Mouse (Mus musculus) forebrain, embryonic 11.5 days (tissue): Measurements from ENCODE around the gene Rbp2. TPM values are rescaled to one million over a fixed set of nuclear protein-coding genes. Genes with fewer than 3 reads are reported as not detected.

Experiments
- ATAC-seq: fragments of 200-750 bp; cut with Nextera tagmentation; replicated peaks from 2 replicates; pipeline ENCODE4 v1.8.0; 2017; ENCODE audit warnings: moderate TSS enrichment; ENCODE audit not compliant: low FRiP score
- DNase-seq: peaks from one replicate; pipeline ENCODE4 v3.0.0-alpha.2; 2017; ENCODE audit warnings: low spot score
- H3K27ac ChIP-seq: fragments of 300-500 bp; sonication (generic); 2 replicates; pipeline ENCODE4 v1.5.1; 2014; ENCODE audit warnings: low read depth, low read length
- H3K27me3 ChIP-seq: fragments of 300-500 bp; sonication (generic); 2 replicates; pipeline ENCODE4 v1.6.1; 2014; ENCODE audit warnings: mild to moderate bottlenecking, low read length, mixed read lengths; ENCODE audit not compliant: control insufficient read depth, insufficient read depth
- H3K36me3 ChIP-seq: fragments of 300-500 bp; sonication (generic); 2 replicates; pipeline ENCODE4 v1.6.1; 2014; ENCODE audit warnings: mild to moderate bottlenecking, low read length, moderate library complexity, mixed read lengths; ENCODE audit not compliant: control insufficient read depth, insufficient read depth
- H3K4me1 ChIP-seq: fragments of 300-500 bp; sonication (generic); replicated peaks from 2 replicates; pipeline ENCODE4 v1.6.1; 2014; ENCODE audit warnings: low read length, mixed read lengths; ENCODE audit not compliant: control insufficient read depth, insufficient read depth
- H3K4me2 ChIP-seq: fragments of 300-500 bp; sonication (generic); 2 replicates; pipeline ENCODE4 v1.6.1; 2014; ENCODE audit warnings: low read depth, mild to moderate bottlenecking, low read length, moderate library complexity, mixed read lengths; ENCODE audit not compliant: severe bottlenecking
- H3K4me3 ChIP-seq: fragments of 300-500 bp; sonication (generic); 2 replicates; pipeline ENCODE4 v1.5.1; 2014; ENCODE audit warnings: low read depth, low read length
- H3K9ac ChIP-seq: fragments of 300-500 bp; sonication (generic); 2 replicates; pipeline ENCODE4 v1.6.1; 2014; ENCODE audit warnings: low read length
- H3K9me3 ChIP-seq: fragments of 300-500 bp; sonication (generic); 2 replicates; pipeline ENCODE4 v1.6.1; 2016; ENCODE audit warnings: low read length, mixed read lengths; ENCODE audit not compliant: control insufficient read depth
- WGBS: fragments of 180-500 bp; shearing (Covaris S2); extraction: QIAGEN DNeasy Blood & Tissue Kit; methylation state at CpG from one replicate; pipeline ENCODE4 v1.1.7; 2014; 5-methylcytosine and 5-hydroxymethylcytosine counted together
- polyA plus RNA-seq: library from polyadenylated mRNA; unstranded; fragments of >200 nt; fragmentation: Nextera tagmentation; extraction: Ambion mirVana; gene quantifications from 2 replicates; pipeline ENCODE4 v1.2.1, GENCODE M21; 2014

Gene Rbp2
- not detected in 2 replicates for polyA plus RNA-seq

- Histone ChIP-seq H3K9me3 (no peaks in the 10 kb centered on the region), H3K9ac (no peak within 1 kb of the TSS), H3K4me2 (no peak within 1 kb of the TSS), H3K36me3 (no peaks in the 10 kb centered on the region), H3K27ac (no peak within 1 kb of the TSS), H3K27me3 (no peaks in the 10 kb centered on the region), H3K4me3 (no peak within 1 kb of the TSS), H3K4me1 (no peaks in the 10 kb centered on the region)
- DNase-seq (no peak), ATAC-seq (no peak)
- WGBS: 84% methylated on average over 3 of the region's 3 CpGs
These were observed at the start of gene Rbp2 for GRCm38 (mm10) chr9:98485815-98486214. Rbp2 (plus strand) TSS chr9:98486115.

- Histone ChIP-seq H3K4me2 (no peak overlapping the region), H3K9ac (no peak overlapping the region), H3K4me3 (no peak overlapping the region), H3K4me1 (no peaks in the 10 kb centered on the region; the same call in 1 of the 2 replicates), H3K9me3 (no peaks in the 10 kb centered on the region), H3K27me3 (peaks cover 2% of the 10 kb centered on the region), H3K36me3 (no peaks in the 10 kb centered on the region), H3K27ac (no peak overlapping the region)
- ATAC-seq (no peak), DNase-seq (no peak)
- WGBS: 90% methylated on average over 4 of the region's 4 CpGs
These were observed 48.1 kb upstream of the Rbp2 start for GRCm38 (mm10) chr9:98437819-98438218.

GRCm38 (mm10) chr9:98439091-98439490 lies 46.8 kb upstream of the Rbp2 start:
- H3K27me3 ChIP-seq: peaks cover 2% of the 10 kb centered on the region

GRCm38 (mm10) chr9:98442638-98443037 lies 43.3 kb upstream of the Rbp2 start:
- Histone ChIP-seq H3K9ac (no peak overlapping the region), H3K36me3 (no peaks in the 10 kb centered on the region), H3K4me2 (no peak overlapping the region), H3K27me3 (no peaks in the 10 kb centered on the region; the same call in 1 of the 2 replicates), H3K4me1 (no peaks in the 10 kb centered on the region), H3K4me3 (no peak overlapping the region), H3K9me3 (no peaks in the 10 kb centered on the region), H3K27ac (no peak overlapping the region)
- 44% methylated on average over 5 of the region's 5 CpGs for WGBS
- DNase-seq: peak; percentile 68
- ATAC-seq: no peak

More at GRCm38 (mm10) chr9:98439091-98439490, 46.8 kb upstream of the Rbp2 start:
- Histone ChIP-seq H3K4me1 (no peaks in the 10 kb centered on the region; the same call in 1 of the 2 replicates), H3K36me3 (no peaks in the 10 kb centered on the region), H3K4me3 (no peak overlapping the region), H3K9ac (no peak overlapping the region), H3K27ac (no peak overlapping the region), H3K4me2 (no peak overlapping the region), H3K9me3 (no peaks in the 10 kb centered on the region)
- 68% methylated on average over 3 of the region's 3 CpGs for WGBS
- DNase-seq (no peak), ATAC-seq (no peak)

GRCm38 (mm10) chr9:98445359-98446149 lies 40.4 kb upstream of the Rbp2 start:
- Histone ChIP-seq H3K36me3 (no peaks in the 10 kb centered on the region), H3K27ac (no peak overlapping the region), H3K9me3 (no peaks in the 10 kb centered on the region), H3K27me3 (no peaks in the 10 kb centered on the region; the same call in 1 of the 2 replicates), H3K4me1 (no peaks in the 10 kb centered on the region), H3K9ac (no peak overlapping the region), H3K4me2 (no peak overlapping the region), H3K4me3 (no peak overlapping the region)
- DNase-seq (no peak), ATAC-seq (no peak)
- 79% methylated on average over 9 of the region's 9 CpGs for WGBS

GRCm38 (mm10) chr9:98450976-98451375 lies 34.9 kb upstream of the Rbp2 start:
- DNase-seq (no peak), ATAC-seq (no peak)
- H3K27me3 ChIP-seq: no peaks in the 10 kb centered on the region
- no peaks in the 10 kb centered on the region for H3K36me3 ChIP-seq
- no peak overlapping the region for H3K4me3 ChIP-seq
- no peak overlapping the region for H3K27ac ChIP-seq
- WGBS: 82% methylated on average over 1 of the region's 1 CpGs
- H3K9ac ChIP-seq: no peak overlapping the region
- no peaks in the 10 kb centered on the region for H3K4me1 ChIP-seq
- H3K9me3 ChIP-seq: no peaks in the 10 kb centered on the region
- H3K4me2 ChIP-seq: no peak overlapping the region

GRCm38 (mm10) chr9:98466709-98467108 lies 19.2 kb upstream of the Rbp2 start:
- DNase-seq (no peak), ATAC-seq (no peak)
- no peak overlapping the region for H3K4me2 ChIP-seq
- no peak overlapping the region for H3K27ac ChIP-seq
- H3K36me3 ChIP-seq: no peaks in the 10 kb centered on the region
- WGBS: 73% methylated on average over 2 of the region's 2 CpGs
- no peaks in the 10 kb centered on the region for H3K27me3 ChIP-seq
- no peaks in the 10 kb centered on the region for H3K4me1 ChIP-seq
- H3K9ac ChIP-seq: no peak overlapping the region
- H3K9me3 ChIP-seq: no peaks in the 10 kb centered on the region
- H3K4me3 ChIP-seq: no peak overlapping the region

- H3K4me1 ChIP-seq: no peaks in the 10 kb centered on the region
- H3K36me3 ChIP-seq: no peaks in the 10 kb centered on the region
- H3K27ac ChIP-seq: no peak overlapping the region
- H3K4me3 ChIP-seq: no peak overlapping the region
- H3K9me3 ChIP-seq: no peaks in the 10 kb centered on the region
- DNase-seq (no peak), ATAC-seq (no peak)
- 85% methylated on average over 2 of the region's 2 CpGs for WGBS
- no peak overlapping the region for H3K4me2 ChIP-seq
- no peaks in the 10 kb centered on the region for H3K27me3 ChIP-seq
- no peak overlapping the region for H3K9ac ChIP-seq
These were observed 5.7 kb upstream of the Rbp2 start for GRCm38 (mm10) chr9:98480172-98480749.
